Mouse (Mus musculus) mouse trophoblast stem cell (cell line): ENCODE data around the gene Mbd3l2.
"Not testable (repeated sequence)": the region's sequence is repeated elsewhere in the genome, so short reads cannot be mapped to it uniquely, and the experiment has no call there.

Experiments
- in situ Hi-C, 2 experiments: fragments of 300-500 bp; cut with MseI, MboI; formaldehyde crosslinking; loops; 2 replicates in 1 of 2; 3 replicates in 1 of 2; pipeline ENCODE4 v1.15.1; 2025

The Mbd3l2 gene

GRCm38 (mm10) chr9:18430354-18430753 is at the start of gene Mbd3l2:
Mbd3l2 (plus strand) TSS chr9:18430654.
- in situ Hi-C loops: no loop called here

- in situ Hi-C loops: no loop called here
These were observed 44.7 kb upstream of the Mbd3l2 start for GRCm38 (mm10) chr9:18385782-18386181.

- in situ Hi-C loops: no loop called here
These were observed 30.8 kb upstream of the Mbd3l2 start for GRCm38 (mm10) chr9:18399629-18400028.

GRCm38 (mm10) chr9:18402895-18403294 is 27.6 kb upstream of the Mbd3l2 start, which contains the start of gene Naalad2:
Naalad2 (minus strand) TSS chr9:18402995.
- in situ Hi-C loops: not testable (repeated sequence)

- in situ Hi-C loops: no loop called here
These were observed 26.3 kb upstream of the Mbd3l2 start, which contains the start of gene Ubtfl1 for GRCm38 (mm10) chr9:18404118-18404517. Ubtfl1 (plus strand) TSS chr9:18404418.

- in situ Hi-C loops: not testable (repeated sequence)
These were observed 18.1 kb upstream of the Mbd3l2 start for GRCm38 (mm10) chr9:18412371-18412770.

- in situ Hi-C loops: no loop called here
These were observed 1.2 kb downstream of the Mbd3l2 start for GRCm38 (mm10) chr9:18431687-18432086.

- in situ Hi-C loops: no loop called here
These were observed 26.1 kb downstream of the Mbd3l2 start for GRCm38 (mm10) chr9:18456520-18456919.

GRCm38 (mm10) chr9:18467350-18467749 is 36.9 kb downstream of the Mbd3l2 start:
- in situ Hi-C loops: no loop called here

- in situ Hi-C loops: no loop called here
These were observed 37.6 kb downstream of the Mbd3l2 start for GRCm38 (mm10) chr9:18468005-18468404.

- in situ Hi-C loops: no loop called here
These were observed 43.1 kb downstream of the Mbd3l2 start for GRCm38 (mm10) chr9:18473324-18474128.

GRCm38 (mm10) chr9:18478168-18478567 is 47.7 kb downstream of the Mbd3l2 start, which contains the start of the genes Zfp558 and Mbd3l1:
Zfp558 (minus strand) TSS chr9:18478268.
Mbd3l1 (plus strand) TSS chr9:18478359.
- in situ Hi-C loops: no loop called here
